Mouse (Mus musculus): ENCODE measurements at regions not wholly inside any gene's neighbourhood (a gene's known extent, or its start where the extent isn't known, plus 50 kb on each side); places are given as distances from the start of the nearest gene placed in this dataset.

DNA sequence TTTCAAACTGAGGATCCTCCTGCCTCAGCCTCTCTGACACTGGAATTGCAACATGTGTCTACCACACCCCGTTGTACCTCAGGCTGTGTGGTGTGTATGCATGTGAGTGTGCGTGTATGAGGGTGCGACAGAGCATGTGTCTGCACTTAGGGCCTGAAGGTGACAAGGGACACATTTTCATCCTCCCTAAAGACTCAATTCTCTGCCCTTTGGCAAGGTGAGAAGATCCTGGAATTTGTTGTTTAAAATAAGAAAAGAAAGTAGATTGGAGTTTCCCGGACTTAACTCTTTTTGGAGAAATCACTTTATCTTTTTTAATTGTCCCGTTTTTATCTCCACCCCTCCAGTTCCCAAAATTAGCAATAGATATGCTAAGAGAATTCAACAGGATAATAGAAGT, 85.6 kb upstream of the Tbx3 start:
- no peak overlapping the region for H3K9ac ChIP-seq (replicated peaks)
- no peaks in the 10 kb centered on the region for H3K9me3 ChIP-seq (ENCODE audit: low read length)
- no peak overlapping the region for H3K27ac ChIP-seq (ENCODE audit: low read depth)
- no peak overlapping the region for H3K4me2 ChIP-seq (ENCODE audit: low read depth, low read length)
- no peak for DNase-seq
- ATAC-seq, result no peak
- H3K36me3 ChIP-seq (replicated peaks; ENCODE audit: insufficient read depth, low read length), result no peaks in the 10 kb centered on the region
- H3K4me3 ChIP-seq (ENCODE audit: low read depth, low read length), result no peak overlapping the region
- WGBS (ENCODE audit: insufficient replicate concordance), result 77% methylated on average over 5 of the region's 5 CpGs
- TF ChIP-seq EP300 (IDR thresholded peaks at IDR 0.05; ENCODE audit: low read depth) (no peak), CTCF (IDR thresholded peaks at IDR 0.05; ENCODE audit: low read depth) (no peak)
- H3K27me3 ChIP-seq (ENCODE audit: insufficient read depth, low read length), result no peaks in the 10 kb centered on the region
- H3K4me1 ChIP-seq (ENCODE audit: insufficient read depth), result no peaks in the 10 kb centered on the region

DNA sequence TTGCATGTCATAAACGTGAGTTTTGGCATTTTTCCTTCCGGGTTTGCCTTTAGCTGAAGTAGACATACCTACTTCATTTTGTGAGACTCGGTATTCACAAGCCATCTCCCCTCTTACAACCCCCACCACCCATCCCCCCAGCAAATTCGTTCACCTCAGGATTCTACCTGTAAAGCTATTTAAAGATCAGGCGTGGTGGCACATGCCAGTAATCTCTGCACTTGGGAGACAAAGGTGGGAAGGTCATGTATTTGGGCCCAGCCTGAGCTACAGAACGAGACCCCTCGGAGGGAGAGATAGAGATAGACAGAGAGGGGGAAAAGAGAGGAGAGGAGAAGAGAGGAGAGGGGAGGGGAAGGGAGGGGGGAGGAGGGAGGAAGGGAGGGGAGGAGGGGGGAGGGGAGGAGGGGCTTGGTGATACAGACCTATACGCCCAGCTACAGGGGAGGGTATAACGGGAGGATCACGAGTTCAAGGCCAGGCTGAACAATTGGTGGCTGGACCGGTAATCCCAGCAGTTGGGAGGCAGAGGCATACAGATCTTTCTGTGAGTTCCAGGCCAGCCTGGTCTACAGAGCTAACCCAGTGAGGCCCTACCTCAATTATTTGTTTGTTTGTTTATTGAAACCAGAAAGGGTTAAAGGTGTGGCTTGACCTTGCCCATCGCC, 83.9 kb upstream of the Tbx3 start:
- 76% methylated on average over 12 of the region's 12 CpGs for WGBS (ENCODE audit: insufficient replicate concordance)
- Histone ChIP-seq H3K9ac (replicated peaks) (no peak overlapping the region), H3K4me3 (ENCODE audit: low read depth, low read length) (no peak overlapping the region), H3K36me3 (replicated peaks; ENCODE audit: insufficient read depth, low read length) (no peaks in the 10 kb centered on the region), H3K27ac (ENCODE audit: low read depth) (no peak overlapping the region), H3K27me3 (ENCODE audit: insufficient read depth, low read length) (no peaks in the 10 kb centered on the region), H3K4me2 (ENCODE audit: low read depth, low read length) (no peak overlapping the region), H3K9me3 (ENCODE audit: low read length) (no peaks in the 10 kb centered on the region), H3K4me1 (ENCODE audit: insufficient read depth) (no peaks in the 10 kb centered on the region)
- DNase-seq, result no peak
- no peak for ATAC-seq
- no peak for TF ChIP-seq EP300 (IDR thresholded peaks at IDR 0.05; ENCODE audit: low read depth)
- no peak for TF ChIP-seq CTCF (IDR thresholded peaks at IDR 0.05; ENCODE audit: low read depth)

DNA sequence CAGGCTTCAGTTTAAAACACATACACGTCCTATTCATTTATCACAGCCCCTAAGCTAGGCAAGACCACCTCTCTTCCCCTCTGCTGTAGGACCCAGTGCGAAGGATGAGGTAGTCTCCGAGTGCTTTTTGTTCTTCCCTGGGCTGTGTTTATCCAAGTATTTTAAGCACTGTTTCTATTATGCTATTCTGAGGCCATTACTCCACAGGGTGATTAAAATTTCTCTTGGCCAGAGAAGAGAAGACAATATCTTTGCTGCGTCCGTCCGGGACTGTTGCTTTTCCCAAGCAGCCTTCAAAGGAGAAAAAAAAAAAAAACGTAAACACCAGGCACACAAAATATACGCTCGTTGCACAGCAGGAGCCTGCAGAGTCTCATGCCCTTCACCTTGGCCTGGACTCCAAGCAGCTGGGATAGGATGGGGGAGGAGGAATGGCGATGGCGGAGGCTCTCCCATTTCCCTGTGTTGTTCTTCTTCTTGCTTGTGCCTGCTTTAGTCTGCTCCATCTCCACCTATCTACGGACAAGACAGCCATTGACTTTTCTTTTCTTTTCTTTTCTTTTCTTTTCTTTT, 83.1 kb upstream of the Tbx3 start:
- DNase-seq (no peak), ATAC-seq (no peak)
- Histone ChIP-seq H3K27ac (ENCODE audit: low read depth) (no peak overlapping the region), H3K36me3 (replicated peaks; ENCODE audit: insufficient read depth, low read length) (no peaks in the 10 kb centered on the region), H3K4me1 (ENCODE audit: insufficient read depth) (no peaks in the 10 kb centered on the region), H3K4me3 (ENCODE audit: low read depth, low read length) (no peak overlapping the region), H3K4me2 (ENCODE audit: low read depth, low read length) (no peak overlapping the region), H3K9me3 (ENCODE audit: low read length) (no peaks in the 10 kb centered on the region), H3K27me3 (ENCODE audit: insufficient read depth, low read length) (no peaks in the 10 kb centered on the region), H3K9ac (replicated peaks) (no peak overlapping the region)
- WGBS (ENCODE audit: insufficient replicate concordance), result 67% methylated on average over 12 of the region's 12 CpGs
- no peak for TF ChIP-seq CTCF (IDR thresholded peaks at IDR 0.05; ENCODE audit: low read depth)
- no peak for TF ChIP-seq EP300 (IDR thresholded peaks at IDR 0.05; ENCODE audit: low read depth)

DNA sequence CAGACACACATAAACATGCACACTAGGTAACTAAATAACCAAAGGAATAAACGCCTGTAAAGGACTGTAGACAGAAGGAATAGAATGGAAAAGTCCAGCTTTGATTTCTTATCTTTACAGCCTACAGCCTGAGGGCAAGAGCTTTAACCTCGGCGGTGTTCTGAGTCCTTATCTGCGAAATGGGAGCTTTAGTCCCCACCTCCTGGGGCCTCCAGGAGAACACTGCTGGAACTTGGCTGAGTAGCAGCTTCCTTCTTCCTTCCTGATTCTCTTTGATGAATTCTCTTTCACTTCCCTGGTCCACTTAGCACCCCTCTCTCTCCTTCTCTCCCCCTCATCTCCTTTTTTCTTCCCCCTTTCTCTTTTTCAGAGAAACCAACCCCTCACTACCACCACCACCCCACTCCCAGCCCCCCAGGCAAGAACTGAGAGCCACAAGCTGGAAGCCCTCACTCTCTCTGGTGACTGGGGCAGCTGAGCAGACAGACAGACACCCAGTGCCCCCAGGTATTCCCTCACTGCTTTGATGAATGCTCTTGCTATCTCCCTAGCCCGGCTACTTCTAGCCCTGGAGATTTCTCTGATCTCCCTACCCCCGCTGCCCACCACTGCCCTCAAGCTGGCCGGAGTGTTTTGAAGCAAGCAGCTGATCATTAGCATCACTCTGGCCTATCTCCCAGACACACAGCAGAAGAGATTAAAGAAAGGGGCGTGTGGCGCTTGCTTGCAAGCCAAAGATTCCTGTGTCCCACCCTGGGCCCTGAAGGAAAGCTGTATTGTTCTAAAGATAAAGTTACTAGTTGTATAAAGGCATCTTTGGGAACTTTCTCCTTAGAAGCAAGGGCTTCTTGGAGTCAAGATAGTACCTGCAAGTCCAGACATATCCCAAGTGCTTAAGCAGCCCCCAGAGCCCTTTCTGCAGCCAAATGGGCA, 81.9 kb upstream of the Tbx3 start:
- H3K9me3 ChIP-seq (ENCODE audit: low read length), result no peaks in the 10 kb centered on the region
- no peak overlapping the region for H3K4me3 ChIP-seq (ENCODE audit: low read depth, low read length)
- H3K4me1 ChIP-seq (ENCODE audit: insufficient read depth), result no peaks in the 10 kb centered on the region
- no peak overlapping the region for H3K4me2 ChIP-seq (ENCODE audit: low read depth, low read length)
- H3K27me3 ChIP-seq (ENCODE audit: insufficient read depth, low read length), result no peaks in the 10 kb centered on the region
- no peaks in the 10 kb centered on the region for H3K36me3 ChIP-seq (replicated peaks; ENCODE audit: insufficient read depth, low read length)
- TF ChIP-seq EP300 (IDR thresholded peaks at IDR 0.05; ENCODE audit: low read depth) (no peak), CTCF (IDR thresholded peaks at IDR 0.05; ENCODE audit: low read depth) (no peak)
- H3K9ac ChIP-seq (replicated peaks), result no peak overlapping the region
- DNase-seq, result no peak
- WGBS (ENCODE audit: insufficient replicate concordance), result 32% methylated on average over 9 of the region's 9 CpGs
- ATAC-seq, result no peak
- H3K27ac ChIP-seq (ENCODE audit: low read depth), result no peak overlapping the region

DNA sequence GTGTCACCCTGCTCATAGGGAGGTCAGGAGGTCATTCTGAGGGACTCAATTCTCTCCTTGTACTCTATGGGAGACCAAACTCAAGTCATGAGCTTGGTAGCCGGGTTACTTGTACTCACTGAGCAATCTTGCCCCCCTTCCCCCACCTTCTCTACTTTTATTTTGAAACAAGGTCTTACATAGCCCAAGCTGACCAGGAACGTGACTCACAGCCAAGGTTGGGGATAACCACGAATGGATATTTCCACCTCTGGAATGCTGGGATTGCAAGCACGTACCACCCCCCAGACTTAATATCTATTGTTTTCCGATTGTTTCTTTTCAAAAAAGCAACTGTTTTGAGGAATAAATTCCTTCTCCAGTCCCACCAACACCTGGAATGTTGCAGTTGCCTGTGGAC, 79.2 kb upstream of the Tbx3 start:
- H3K36me3 ChIP-seq (replicated peaks; ENCODE audit: insufficient read depth, low read length), result no peaks in the 10 kb centered on the region
- ATAC-seq (no peak), DNase-seq (no peak)
- H3K4me2 ChIP-seq (ENCODE audit: low read depth, low read length), result no peak overlapping the region
- no peak for TF ChIP-seq CTCF (IDR thresholded peaks at IDR 0.05; ENCODE audit: low read depth)
- TF ChIP-seq EP300 (IDR thresholded peaks at IDR 0.05; ENCODE audit: low read depth), result no peak
- no peaks in the 10 kb centered on the region for H3K27me3 ChIP-seq (ENCODE audit: insufficient read depth, low read length)
- H3K4me1 ChIP-seq (ENCODE audit: insufficient read depth), result no peaks in the 10 kb centered on the region
- H3K9me3 ChIP-seq (ENCODE audit: low read length), result no peaks in the 10 kb centered on the region
- no peak overlapping the region for H3K4me3 ChIP-seq (ENCODE audit: low read depth, low read length)
- 71% methylated on average over 5 of the region's 5 CpGs for WGBS (ENCODE audit: insufficient replicate concordance)
- no peak overlapping the region for H3K9ac ChIP-seq (replicated peaks)
- no peak overlapping the region for H3K27ac ChIP-seq (ENCODE audit: low read depth)

DNA sequence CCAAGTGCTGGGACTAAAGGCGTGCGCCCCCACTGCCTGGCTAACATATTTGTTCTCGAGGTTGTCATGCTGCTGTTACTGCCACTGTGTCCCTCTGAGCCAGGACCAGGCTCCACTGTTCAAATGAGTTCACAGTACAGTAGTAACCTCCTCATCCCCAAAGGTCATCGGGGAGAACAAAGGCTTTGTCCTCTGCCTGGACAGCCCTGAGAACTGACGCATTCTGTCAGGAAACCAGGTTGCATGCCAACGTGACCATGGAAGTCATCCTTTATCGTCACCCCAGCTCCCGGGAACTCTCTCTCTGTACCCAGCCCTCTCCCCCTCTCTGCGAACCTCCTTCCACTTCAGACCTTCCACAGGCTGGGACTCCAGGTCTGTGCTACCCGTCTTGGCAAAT, 77.6 kb upstream of the Tbx3 start:
- no peak overlapping the region for H3K9ac ChIP-seq (replicated peaks)
- no peaks in the 10 kb centered on the region for H3K4me1 ChIP-seq (ENCODE audit: insufficient read depth)
- H3K4me2 ChIP-seq (ENCODE audit: low read depth, low read length), result no peak overlapping the region
- no peak for TF ChIP-seq EP300 (IDR thresholded peaks at IDR 0.05; ENCODE audit: low read depth)
- no peak for TF ChIP-seq CTCF (IDR thresholded peaks at IDR 0.05; ENCODE audit: low read depth)
- no peak overlapping the region for H3K4me3 ChIP-seq (ENCODE audit: low read depth, low read length)
- WGBS (ENCODE audit: insufficient replicate concordance), result 72% methylated on average over 10 of the region's 10 CpGs
- DNase-seq (no peak), ATAC-seq (no peak)
- no peak overlapping the region for H3K27ac ChIP-seq (ENCODE audit: low read depth)
- no peaks in the 10 kb centered on the region for H3K27me3 ChIP-seq (ENCODE audit: insufficient read depth, low read length)
- no peaks in the 10 kb centered on the region for H3K9me3 ChIP-seq (ENCODE audit: low read length)
- H3K36me3 ChIP-seq (replicated peaks; ENCODE audit: insufficient read depth, low read length), result no peaks in the 10 kb centered on the region
